Mouse (Mus musculus) lung, adult 2 months (tissue): ENCODE data around the gene Zfp809.

Experiments used
- CTCF ChIP-seq: fragments of 200-500 bp; IDR thresholded peaks from 2 replicates; pipeline ENCODE4 v1.5.1; 2011; ENCODE audit warnings: mild to moderate bottlenecking, low read length, control low read depth; ENCODE audit not compliant: insufficient read depth
- POLR2A ChIP-seq: fragments of 200-500 bp; IDR thresholded peaks from 2 replicates; pipeline ENCODE4 v1.6.1; 2011; ENCODE audit warnings: low read depth, mild to moderate bottlenecking, control low read depth, low read length, borderline replicate concordance; ENCODE audit errors: extremely low read depth

DNA sequence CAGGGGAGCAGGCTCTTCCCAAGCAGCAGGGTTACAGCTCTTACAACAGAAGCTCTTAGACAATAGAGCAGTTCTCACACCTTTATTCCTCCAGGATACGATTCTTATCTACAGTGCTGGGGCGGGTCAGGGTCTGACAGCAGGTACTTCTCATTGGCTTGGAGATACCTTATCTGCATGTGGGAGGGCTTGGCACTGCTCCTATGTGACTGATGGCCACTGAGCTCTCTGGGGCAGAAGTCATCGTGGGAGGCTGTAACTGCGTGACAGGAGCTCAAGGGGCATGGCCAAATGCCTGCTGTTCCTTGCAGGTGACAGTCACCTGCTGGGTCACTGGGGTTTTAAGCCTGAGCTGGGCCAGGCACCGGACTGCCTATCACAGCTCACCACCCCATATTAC lies 29.1 kb upstream of the Zfp809 start:
- no peak for TF ChIP-seq CTCF
- no peak for TF ChIP-seq POLR2A
